Mouse (Mus musculus) kidney, postnatal 4 days (tissue): ENCODE measurements at regions not wholly inside any gene's neighbourhood (a gene's known extent, or its start where the extent isn't known, plus 50 kb on each side); places are given as distances from the start of the nearest gene placed in this dataset.

Source experiments
- DNase-seq, 2 experiments: peaks; one replicate each; pipeline ENCODE4 v3.0.0; 2021; ENCODE audit warnings: mixed read lengths in 2 of 2

- DNase-seq: no peak
Observed at GRCm38 (mm10) chr10:117556027-117556789, 73.1 kb upstream of the Cpm start.

GRCm38 (mm10) chr10:117555542-117555941, 73.8 kb upstream of the Cpm start:
- DNase-seq: no peak

- no peak for DNase-seq
Observed at GRCm38 (mm10) chr10:117555044-117555443, 74.3 kb upstream of the Cpm start.

GRCm38 (mm10) chr10:117554533-117554932, 74.8 kb upstream of the Cpm start:
- no peak for DNase-seq

GRCm38 (mm10) chr10:117553211-117554186, 75.8 kb upstream of the Cpm start:
- DNase-seq: no peak

GRCm38 (mm10) chr10:117552049-117552652, 77.1 kb upstream of the Cpm start:
- DNase-seq: no peak

- no peak for DNase-seq
Observed at GRCm38 (mm10) chr10:117551234-117552048, 77.9 kb upstream of the Cpm start.

GRCm38 (mm10) chr10:117549854-117550605, 79.3 kb upstream of the Cpm start:
- DNase-seq: no peak

- no peak for DNase-seq
Observed at GRCm38 (mm10) chr10:117549506-117549830, 79.8 kb upstream of the Cpm start.

- DNase-seq: no peak
Observed at GRCm38 (mm10) chr10:117548775-117549505, 80.4 kb upstream of the Cpm start.

- DNase-seq: no peak
Observed at GRCm38 (mm10) chr10:117548262-117548661, 81.0 kb upstream of the Cpm start.

GRCm38 (mm10) chr10:117547275-117547674, 82.0 kb upstream of the Cpm start:
- no peak for DNase-seq

GRCm38 (mm10) chr10:117545842-117546631, 83.3 kb upstream of the Cpm start:
- DNase-seq: no peak

- DNase-seq: peak; percentile 58 to 70
Observed at GRCm38 (mm10) chr10:117544680-117545546, 84.4 kb upstream of the Cpm start.

- no peak for DNase-seq
Observed at GRCm38 (mm10) chr10:117543995-117544679, 85.2 kb upstream of the Cpm start.

- DNase-seq: no peak
Observed at GRCm38 (mm10) chr10:117543696-117543950, 85.7 kb upstream of the Cpm start.

GRCm38 (mm10) chr10:117542886-117543695, 86.2 kb upstream of the Cpm start:
- no peak for DNase-seq

- no peak for DNase-seq
Observed at GRCm38 (mm10) chr10:117542351-117542750, 86.9 kb upstream of the Cpm start.
